Mouse (Mus musculus) E14TG2a.4 (cell line): Measurements from ENCODE around the gene Gm28372.

Experiments used
- H3K27me3 ChIP-seq: 2 replicates; pipeline ENCODE4 v1.6.1; 2014; ENCODE audit warnings: low read length, control low read depth; ENCODE audit not compliant: insufficient read depth
- H3K36me3 ChIP-seq: 2 replicates; pipeline ENCODE4 v1.6.1; 2014; ENCODE audit warnings: low read length, control low read depth; ENCODE audit not compliant: insufficient read depth
- H3K4me1 ChIP-seq: replicated peaks from 2 replicates; pipeline ENCODE4 v1.6.1; 2014; ENCODE audit warnings: low read depth, low read length, control low read depth
- H3K4me3 ChIP-seq: replicated peaks from 2 replicates; pipeline ENCODE4 v1.5.1; 2014; ENCODE audit warnings: mild to moderate bottlenecking, low read length
- H3K9me3 ChIP-seq: 2 replicates; pipeline ENCODE4 v1.6.1; 2014; ENCODE audit warnings: low read length, control low read depth
- CTCF ChIP-seq: conservative IDR thresholded peaks from 2 replicates; pipeline ENCODE4 v1.5.1; 2014; ENCODE audit warnings: low read length
- NANOG ChIP-seq: IDR thresholded peaks from 2 replicates; pipeline ENCODE4 v1.6.1; 2014; ENCODE audit warnings: borderline replicate concordance, low read length, mixed read lengths
- POU5F1 ChIP-seq: IDR thresholded peaks from 2 replicates; pipeline ENCODE4 v1.6.1; 2014; ENCODE audit warnings: low read length, borderline replicate concordance

Gene Gm28372

DNA sequence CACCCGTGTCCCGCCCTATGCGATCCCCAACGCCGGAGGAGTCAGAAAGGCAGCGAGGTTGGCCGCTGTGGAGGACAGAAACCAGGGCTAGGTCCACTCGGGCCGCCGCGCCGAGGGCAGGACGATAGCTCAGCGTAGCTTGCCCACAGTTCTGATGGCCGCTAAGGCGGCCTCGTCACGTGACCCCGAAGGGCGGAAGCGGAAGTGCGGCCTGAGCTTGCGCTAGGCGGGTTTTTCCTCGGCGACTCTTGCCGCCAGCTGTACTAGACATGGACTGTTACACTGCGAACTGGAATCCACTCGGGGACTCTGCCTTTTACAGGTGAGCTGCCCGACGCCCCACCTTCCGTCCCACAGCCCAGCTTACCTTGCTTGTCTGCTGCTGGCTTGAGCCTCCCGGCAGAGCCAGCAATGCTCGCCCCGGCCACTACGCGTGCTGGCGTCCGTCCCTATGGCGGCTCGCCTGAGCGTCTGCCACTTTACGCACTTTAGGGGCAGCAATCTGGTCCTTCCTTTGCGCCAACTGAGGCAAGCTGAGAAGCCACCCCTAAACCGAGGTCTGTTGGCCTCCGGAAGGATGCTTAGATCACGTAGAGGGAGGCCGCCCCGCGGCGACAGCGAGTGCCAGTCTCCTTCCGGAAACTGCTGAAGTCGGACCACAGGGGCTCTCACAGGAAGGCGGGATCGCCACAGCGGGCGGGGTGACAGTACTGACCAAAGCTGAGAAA is 19.3 kb downstream of the Gm28372 start, which contains the start of the genes Vps16 and Pced1a:
Gene Vps16 (plus strand): TSS at position 214 of the 728 bp plus-strand sequence.
Gene Pced1a (minus strand): TSS at position 576 of the 728 bp plus-strand sequence.
- TF ChIP-seq NANOG, result no peak
- TF ChIP-seq CTCF, result peak; percentile 16
- Histone ChIP-seq H3K9me3 (no peaks in the 10 kb centered on the region), H3K4me1 (peaks cover 39% of the 10 kb centered on the region), H3K36me3 (peaks cover 42% of the 10 kb centered on the region), H3K4me3 (peak within 1 kb of the TSS; percentile 92), H3K27me3 (peaks cover 14% of the 10 kb centered on the region)

DNA sequence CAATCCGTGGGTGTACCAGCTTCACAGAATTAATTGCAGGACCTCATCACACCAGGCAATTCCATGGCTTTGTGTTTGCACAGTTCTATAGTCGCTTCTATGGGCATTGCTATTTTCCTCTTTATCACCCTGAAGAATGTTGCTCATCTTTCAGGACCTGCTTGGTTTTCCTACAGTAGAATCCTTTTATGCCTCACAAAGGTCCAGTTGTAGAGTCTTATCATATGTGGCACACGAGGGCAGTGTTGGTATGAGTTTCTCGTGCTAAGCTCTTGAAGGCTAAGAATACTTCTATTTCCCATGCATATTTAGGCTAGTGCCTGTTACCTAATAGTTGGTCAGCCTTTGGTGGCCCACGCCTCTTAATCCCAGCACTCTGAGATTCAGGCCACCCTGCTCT is 20.1 kb downstream of the Gm28372 start:
- no peaks in the 10 kb centered on the region for H3K9me3 ChIP-seq
- peaks cover 39% of the 10 kb centered on the region for H3K36me3 ChIP-seq
- peaks cover 14% of the 10 kb centered on the region for H3K27me3 ChIP-seq
- no peak for TF ChIP-seq NANOG
- TF ChIP-seq CTCF, result no peak
- no peak for TF ChIP-seq POU5F1
- peaks cover 39% of the 10 kb centered on the region for H3K4me1 ChIP-seq
- H3K4me3 ChIP-seq, result peak overlapping the region; percentile 92

DNA sequence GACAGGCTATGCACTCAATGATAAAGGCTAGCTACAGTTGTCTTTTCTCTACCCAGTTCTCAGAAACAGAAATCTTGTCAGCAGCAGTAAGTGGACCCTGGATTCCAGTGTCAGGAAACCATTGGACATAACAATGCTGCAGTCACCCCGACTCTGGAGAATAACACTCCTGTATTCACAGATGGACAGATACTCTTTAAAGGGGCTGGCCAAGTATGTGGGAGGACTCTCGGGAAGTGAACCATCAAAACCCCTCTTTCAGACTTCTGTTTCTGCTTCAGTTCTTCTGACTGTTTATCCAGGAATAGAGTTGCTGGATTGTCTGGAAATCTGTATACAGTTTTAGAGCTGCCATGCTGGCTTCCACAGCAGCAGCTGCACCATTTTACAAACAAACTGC is 24.8 kb downstream of the Gm28372 start:
- TF ChIP-seq CTCF (no peak), POU5F1 (no peak), NANOG (no peak)

DNA sequence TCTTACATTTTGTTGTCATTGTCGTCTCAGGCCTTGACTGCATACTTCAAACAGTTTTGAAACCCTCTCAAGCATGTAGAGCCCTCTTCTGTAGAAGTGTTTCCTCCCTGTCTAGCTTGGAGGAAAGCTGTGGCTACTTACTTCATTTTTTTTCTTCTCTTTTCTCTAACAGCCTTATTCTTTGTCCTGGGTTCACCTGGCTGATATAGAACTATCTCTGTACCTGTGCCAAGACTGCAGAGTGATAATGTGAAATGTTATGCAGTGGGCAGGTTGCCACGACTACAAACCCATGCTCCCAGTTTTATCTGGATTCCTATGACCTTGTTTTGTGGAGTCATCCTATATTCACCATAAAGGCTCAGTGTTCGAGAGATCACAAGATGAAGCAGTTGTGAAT is 25.4 kb downstream of the Gm28372 start:
- Histone ChIP-seq H3K4me3 (no peak overlapping the region), H3K4me1 (peaks cover 11% of the 10 kb centered on the region), H3K27me3 (no peaks in the 10 kb centered on the region), H3K9me3 (no peaks in the 10 kb centered on the region), H3K36me3 (peaks cover 53% of the 10 kb centered on the region)
- TF ChIP-seq NANOG, result no peak
- TF ChIP-seq CTCF, result no peak
- TF ChIP-seq POU5F1, result no peak

More for the DNA sequence above, 24.8 kb downstream of the Gm28372 start:
- Histone ChIP-seq H3K4me1 (peaks cover 17% of the 10 kb centered on the region), H3K27me3 (no peaks in the 10 kb centered on the region), H3K9me3 (no peaks in the 10 kb centered on the region), H3K36me3 (peaks cover 53% of the 10 kb centered on the region), H3K4me3 (no peak overlapping the region)

DNA sequence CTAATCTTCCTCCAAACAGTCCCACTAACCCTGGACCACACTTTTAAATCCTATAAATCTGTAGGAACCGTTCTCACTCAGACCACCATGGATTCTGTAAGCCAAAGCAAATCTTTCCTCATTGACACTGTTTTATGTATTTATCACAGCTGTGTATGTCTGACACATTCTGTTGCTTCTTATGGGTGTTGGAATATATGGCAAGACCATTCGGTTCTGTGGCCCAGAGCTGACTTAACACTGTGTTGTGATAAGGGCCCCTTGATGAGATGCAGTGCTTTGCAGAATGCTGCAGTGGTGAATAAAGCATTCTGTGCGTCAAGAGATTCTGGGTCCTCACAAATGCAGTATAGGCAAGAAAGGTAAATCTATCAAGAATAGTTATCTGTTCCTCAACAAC is 27.1 kb downstream of the Gm28372 start:
- no peaks in the 10 kb centered on the region for H3K27me3 ChIP-seq
- H3K9me3 ChIP-seq, result no peaks in the 10 kb centered on the region
- H3K4me1 ChIP-seq, result peaks cover 9% of the 10 kb centered on the region
- H3K4me3 ChIP-seq, result no peak overlapping the region
- H3K36me3 ChIP-seq, result peaks cover 51% of the 10 kb centered on the region
- TF ChIP-seq NANOG (no peak), POU5F1 (no peak), CTCF (no peak)

DNA sequence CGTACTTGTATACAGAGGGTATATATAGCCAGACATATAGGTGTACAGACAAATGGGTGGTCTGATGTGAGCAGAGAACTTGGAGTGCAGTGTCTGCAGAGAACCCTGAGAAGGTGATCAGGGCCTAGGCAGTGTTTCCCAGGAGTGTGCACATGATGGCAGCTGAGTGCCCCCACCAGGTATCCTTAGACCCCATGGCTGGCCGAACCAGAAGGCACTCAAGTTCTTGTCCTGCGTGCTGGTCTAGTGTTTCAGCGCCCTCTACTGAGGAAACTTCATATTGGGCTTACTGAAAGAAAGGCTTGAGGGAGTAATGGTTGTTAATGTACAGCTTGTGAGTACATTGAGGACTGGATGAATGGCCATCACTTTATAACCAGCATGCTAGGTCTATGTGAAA is 28.1 kb downstream of the Gm28372 start:
- TF ChIP-seq POU5F1 (no peak), NANOG (no peak), CTCF (peak; percentile 64)
- Histone ChIP-seq H3K4me3 (no peak overlapping the region), H3K36me3 (peaks cover 53% of the 10 kb centered on the region), H3K9me3 (no peaks in the 10 kb centered on the region), H3K4me1 (no peaks in the 10 kb centered on the region), H3K27me3 (no peaks in the 10 kb centered on the region)

DNA sequence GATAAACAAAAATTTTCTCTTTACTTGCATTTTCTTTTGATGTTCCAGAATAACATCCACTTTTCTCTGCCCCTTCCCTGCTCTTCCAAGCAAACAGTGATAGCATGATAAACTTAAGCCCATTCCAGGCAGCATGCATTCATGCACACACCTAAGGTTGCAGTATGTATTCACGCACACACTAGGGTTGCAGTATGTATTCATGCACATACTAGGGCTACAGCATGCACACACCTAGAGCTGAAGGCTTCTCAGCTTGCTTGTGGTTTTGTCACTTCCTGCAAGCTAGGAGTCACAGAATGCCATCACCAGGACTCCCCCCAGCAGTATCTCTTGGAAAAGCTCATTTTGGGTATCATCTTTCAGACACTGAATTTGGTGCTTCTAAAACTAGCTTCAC is 31.7 kb downstream of the Gm28372 start:
- TF ChIP-seq POU5F1 (no peak), CTCF (no peak), NANOG (no peak)
- H3K4me3 ChIP-seq, result no peak overlapping the region
- no peaks in the 10 kb centered on the region for H3K4me1 ChIP-seq
- peaks cover 67% of the 10 kb centered on the region for H3K36me3 ChIP-seq
- no peaks in the 10 kb centered on the region for H3K9me3 ChIP-seq
- no peaks in the 10 kb centered on the region for H3K27me3 ChIP-seq

DNA sequence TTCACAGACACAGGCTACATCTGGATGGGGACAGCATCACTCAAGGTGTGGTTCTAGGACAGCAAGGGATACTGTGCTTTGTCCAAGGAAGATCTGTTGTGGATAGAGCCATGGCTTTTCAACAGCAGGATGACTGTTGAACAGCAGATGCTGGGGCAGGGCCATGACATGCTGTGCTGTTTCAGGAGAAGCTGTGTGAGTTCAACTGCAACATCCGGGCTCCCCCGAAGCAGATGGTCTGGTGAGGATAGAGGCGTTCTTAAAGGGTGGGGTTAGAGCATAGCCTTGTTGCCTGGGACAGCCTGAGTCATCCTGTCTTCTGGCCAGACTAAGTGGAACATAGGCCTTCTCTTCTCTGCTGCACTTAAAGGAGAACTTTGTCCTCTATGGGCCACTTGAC is 33.8 kb downstream of the Gm28372 start:
- Histone ChIP-seq H3K36me3 (peaks cover 76% of the 10 kb centered on the region), H3K27me3 (no peaks in the 10 kb centered on the region), H3K4me3 (no peak overlapping the region), H3K4me1 (no peaks in the 10 kb centered on the region), H3K9me3 (no peaks in the 10 kb centered on the region)
- TF ChIP-seq NANOG (no peak), CTCF (no peak), POU5F1 (no peak)
